Mouse (Mus musculus) liver, embryonic 14.5 days (tissue): Measurements from ENCODE around the gene Polr3e. TPM values are rescaled to one million over a fixed set of nuclear protein-coding genes. Genes with fewer than 3 reads are reported as not detected.
A peak's percentile ranks its signal among the peaks of the same experiment; 100 is the strongest.
"Not testable (repeated sequence)": the region's sequence is repeated elsewhere in the genome, so short reads cannot be mapped to it uniquely, and the experiment has no call there.

Experiments
- ATAC-seq: fragments of 200-750 bp; cut with Nextera tagmentation; 2 replicates; pipeline ENCODE4 v1.8.0; 2017; ENCODE audit warnings: moderate number of reproducible peaks, mild to moderate bottlenecking, moderate library complexity; ENCODE audit not compliant: insufficient read depth
- DNase-seq, 3 experiments: peaks; one replicate each; pipeline ENCODE4 v3.0.0-alpha.2; 2012 to 2013; ENCODE audit warnings: low read depth in 3 of 3, low spot score in 3 of 3
- H3K27ac ChIP-seq: fragments of 300-500 bp; sonication (generic); 2 replicates; pipeline ENCODE4 v1.5.1; 2014; ENCODE audit warnings: moderate library complexity, mild to moderate bottlenecking, control low read depth, inconsistent platforms
- H3K27me3 ChIP-seq: fragments of 300-500 bp; sonication (generic); 2 replicates; pipeline ENCODE4 v1.6.1; 2014; ENCODE audit warnings: mild to moderate bottlenecking, low read length, moderate library complexity; ENCODE audit not compliant: control insufficient read depth, insufficient read depth
- H3K36me3 ChIP-seq: fragments of 300-500 bp; sonication (generic); replicated peaks from 2 replicates; pipeline ENCODE4 v1.6.1; 2014; ENCODE audit warnings: low read depth; ENCODE audit not compliant: control insufficient read depth, insufficient read depth
- H3K4me1 ChIP-seq, 2 experiments: fragments of 200-500 bp in 1 of 2; fragments of 300-500 bp in 1 of 2; sonication (generic) in 1 of 2; replicated peaks; 2 replicates each; pipeline ENCODE4 v1.6.1; 2012 to 2014; ENCODE audit warnings: antibody characterized with exemption in 1 of 2, inconsistent platforms in 1 of 2, low read length in 1 of 2; ENCODE audit not compliant: control insufficient read depth in 2 of 2, insufficient read depth in 2 of 2
- H3K4me2 ChIP-seq: fragments of 300-500 bp; sonication (generic); 2 replicates; pipeline ENCODE4 v1.6.1; 2014; ENCODE audit warnings: low read depth, mild to moderate bottlenecking, control low read depth, moderate library complexity
- H3K4me3 ChIP-seq, 2 experiments: fragments of 200-500 bp in 1 of 2; fragments of 300-500 bp in 1 of 2; sonication (generic) in 1 of 2; 2 replicates each; pipeline ENCODE4 v1.5.1; 2012 to 2014; ENCODE audit warnings: low read depth in 2 of 2, low read length in 2 of 2, mild to moderate bottlenecking in 2 of 2, control low read depth in 1 of 2, inconsistent platforms in 1 of 2, moderate library complexity in 1 of 2; ENCODE audit not compliant: insufficient read depth in 1 of 2
- H3K9ac ChIP-seq: fragments of 300-500 bp; sonication (generic); replicated peaks from 2 replicates; pipeline ENCODE4 v1.6.1; 2014; ENCODE audit warnings: mild to moderate bottlenecking, control low read depth, moderate library complexity
- H3K9me3 ChIP-seq: fragments of 300-500 bp; sonication (generic); 2 replicates; pipeline ENCODE4 v1.6.1; 2016; ENCODE audit warnings: low read length, mixed read lengths; ENCODE audit not compliant: control insufficient read depth
- CTCF ChIP-seq: IDR thresholded peaks from 2 replicates; pipeline ENCODE4 v1.5.1; 2016; ENCODE audit warnings: antibody characterized with exemption, low read depth, control low read depth
- EP300 ChIP-seq: IDR thresholded peaks from 2 replicates; pipeline ENCODE4 v1.6.1; 2016; ENCODE audit warnings: antibody characterized with exemption, low read depth
- WGBS: fragments of 180-500 bp; shearing (Covaris S2); extraction: QIAGEN DNeasy Blood & Tissue Kit; methylation state at CpG from one replicate; pipeline ENCODE4 v1.1.7; 2014; ENCODE audit not compliant: insufficient replicate concordance; 5-methylcytosine and 5-hydroxymethylcytosine counted together
- polyA plus RNA-seq, 2 experiments: library from polyadenylated mRNA; depleted of rRNA in 1 of 2; stranded (reverse) in 1 of 2; unstranded in 1 of 2; fragments of >200 nt; fragmentation: Nextera tagmentation in 1 of 2; extraction: Ambion mirVana in 1 of 2; gene quantifications; 2 replicates each; pipeline versions ENCODE4 v1.2.1 to v1.2.3; 2012 to 2014

The Polr3e gene
- polyA plus RNA-seq, 2 experiments = 7.1 to 9.2 TPM

GRCm38 (mm10) chr7:120963126-120963525 lies 45.6 kb downstream of the Polr3e start:
- Histone ChIP-seq H3K9me3 (no peaks in the 10 kb centered on the region), H3K4me3 (no peak overlapping the region), H3K36me3 (peaks cover 65% of the 10 kb centered on the region), H3K27ac (no peak overlapping the region), H3K27me3 (no peaks in the 10 kb centered on the region), H3K4me2 (no peak overlapping the region), H3K4me1 (peaks cover 0 to 4% of the 10 kb centered on the region in 2 experiments; a peak in 3 of 4 replicates), H3K9ac (no peak overlapping the region)
- TF ChIP-seq CTCF (no peak), EP300 (no peak)
- no peak for DNase-seq
- ATAC-seq = no peak
- 80% methylated on average over 5 of the region's 5 CpGs for WGBS

DNA sequence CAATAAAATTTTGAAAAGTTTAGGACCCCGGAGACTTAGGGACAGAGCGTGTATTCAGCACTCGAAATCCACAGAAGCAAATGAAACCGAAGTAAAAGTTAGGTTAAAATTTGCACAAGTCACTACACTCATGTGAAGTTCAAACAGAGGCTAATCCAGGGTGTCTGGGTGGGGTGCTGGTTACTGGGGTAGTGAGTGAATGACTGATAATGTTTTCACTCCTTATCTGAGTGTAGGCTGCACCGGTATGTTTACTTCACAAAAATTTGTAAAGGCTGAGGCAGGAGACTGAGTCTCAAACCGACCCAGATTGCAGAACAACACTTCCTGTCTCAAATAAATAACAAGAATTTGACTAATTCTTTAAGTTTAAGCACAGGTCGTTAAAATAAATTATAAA lies 51.7 kb downstream of the Polr3e start:
- Histone ChIP-seq H3K4me3 (peak overlapping the region in 1 of 2 experiments; percentile 32; a peak in 2 of 4 replicates), H3K9ac (peak overlapping the region; percentile 61), H3K36me3 (peaks cover 44% of the 10 kb centered on the region), H3K9me3 (no peaks in the 10 kb centered on the region), H3K4me2 (peak overlapping the region; percentile 81), H3K27me3 (no peaks in the 10 kb centered on the region), H3K4me1 (peaks cover 48 to 54% of the 10 kb centered on the region in 2 experiments), H3K27ac (peak overlapping the region; percentile 90)
- 28% methylated on average over 7 of the region's 7 CpGs for WGBS
- DNase-seq = peak; percentile 66 to 74 (median 66)
- TF ChIP-seq CTCF = no peak
- TF ChIP-seq EP300 = peak; percentile 84
- peak; percentile 97 for ATAC-seq

- ATAC-seq (no peak), DNase-seq (no peak)
- H3K4me3 ChIP-seq = no peak overlapping the region
- H3K4me1 ChIP-seq = peaks cover 54 to 57% of the 10 kb centered on the region in 2 experiments
- H3K27me3 ChIP-seq = no peaks in the 10 kb centered on the region
- no peak for TF ChIP-seq EP300
- no peak for TF ChIP-seq CTCF
- H3K27ac ChIP-seq = peak overlapping the region; percentile 90
- H3K36me3 ChIP-seq = peaks cover 43% of the 10 kb centered on the region
- H3K9me3 ChIP-seq = no peaks in the 10 kb centered on the region
- H3K9ac ChIP-seq = no peak overlapping the region
- WGBS = 80% methylated on average over 5 of the region's 5 CpGs
- H3K4me2 ChIP-seq = peak overlapping the region; percentile 81
These were observed 52.6 kb downstream of the Polr3e start for GRCm38 (mm10) chr7:120970112-120970511.

GRCm38 (mm10) chr7:120972471-120972870 lies 54.9 kb downstream of the Polr3e start:
- H3K4me3 ChIP-seq, H3K9ac ChIP-seq, DNase-seq, H3K27me3 ChIP-seq, H3K9me3 ChIP-seq, H3K4me2 ChIP-seq, ATAC-seq: not testable (repeated sequence)
- WGBS = 59% methylated on average over 2 of the region's 2 CpGs
- peaks cover 25% of the 10 kb centered on the region for H3K36me3 ChIP-seq
- H3K4me1 ChIP-seq = peaks cover 63 to 65% of the 10 kb centered on the region in 2 experiments
- peak overlapping the region; percentile 31; the same call in 1 of the 2 replicates for H3K27ac ChIP-seq

DNA sequence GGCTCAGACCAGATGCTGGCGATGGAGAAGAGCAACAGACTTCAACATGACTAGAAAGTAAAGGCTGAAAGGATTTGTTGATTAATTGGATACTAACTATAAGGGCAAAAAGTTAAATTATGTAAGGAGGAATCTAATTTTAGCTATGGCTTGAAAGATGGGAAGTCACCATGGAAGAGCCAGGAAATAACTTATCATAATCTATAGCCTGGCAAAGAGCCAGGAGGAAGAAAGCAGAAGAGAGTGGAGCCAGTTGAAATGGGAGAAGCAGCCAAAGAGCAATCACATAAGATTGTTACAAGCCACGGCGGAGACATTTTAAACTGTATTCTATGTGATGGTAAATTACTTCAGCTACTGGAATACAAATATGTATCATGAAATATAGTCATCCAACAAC lies 56.5 kb downstream of the Polr3e start:
- no peak for TF ChIP-seq EP300
- TF ChIP-seq CTCF = no peak
- Histone ChIP-seq H3K4me3 (no peak overlapping the region), H3K9ac (no peak overlapping the region), H3K4me1 (peaks cover 63 to 70% of the 10 kb centered on the region in 2 experiments), H3K9me3 (no peaks in the 10 kb centered on the region), H3K36me3 (peaks cover 18% of the 10 kb centered on the region), H3K4me2 (no peak overlapping the region), H3K27me3 (no peaks in the 10 kb centered on the region), H3K27ac (no peak overlapping the region)
- 92% methylated on average over 3 of the region's 3 CpGs for WGBS
- no peak for DNase-seq
- no peak for ATAC-seq
